Mouse (Mus musculus) ES-E14 (cell line): ENCODE results near the gene Tmem189.

Experiments
- CHD2 ChIP-seq: IDR thresholded peaks from 2 replicates; pipeline ENCODE4 v1.6.1; 2014; ENCODE audit warnings: mild to moderate bottlenecking, low read depth, low read length, inconsistent platforms
- MAFK ChIP-seq: IDR thresholded peaks from 2 replicates; pipeline ENCODE4 v1.6.1; 2014; ENCODE audit warnings: mild to moderate bottlenecking, low read depth, low read length, inconsistent platforms; ENCODE audit not compliant: insufficient read depth
- ZC3H11A ChIP-seq: IDR thresholded peaks from 2 replicates; pipeline ENCODE4 v1.6.1; 2012; ENCODE audit warnings: low read depth, mild to moderate bottlenecking, inconsistent platforms, low read length, borderline replicate concordance

GRCm38 (mm10) chr2:167685137-167685536, 4.5 kb downstream of the Tmem189 start:
- TF ChIP-seq ZC3H11A (peak; percentile 98), CHD2 (no peak), MAFK (no peak)
